Mouse (Mus musculus): ENCODE measurements around the gene Rd3l. TPM values are rescaled to one million over a fixed set of nuclear protein-coding genes. Genes with fewer than 3 reads are reported as not detected.
A peak's percentile ranks its signal among the peaks of the same experiment; 100 is the strongest.

Gene Rd3l
- polyA plus RNA-seq, 1 experiment from 2014 or later, result not detected

- Histone ChIP-seq H3K27me3 (ENCODE audit: insufficient read depth, low read length) (no peaks in the 10 kb centered on the region), H3K4me2 (replicated peaks; ENCODE audit: low read depth, low read length) (no peak within 1 kb of the TSS), H3K9me3 (ENCODE audit: low read length) (no peaks in the 10 kb centered on the region), H3K4me1 (ENCODE audit: insufficient read depth, low read length) (peaks cover under 1% of the 10 kb centered on the region; the same call in 1 of the 2 replicates), H3K36me3 (ENCODE audit: insufficient read depth, low read length) (no peaks in the 10 kb centered on the region), H3K4me3 (ENCODE audit: low read length) (no peak within 1 kb of the TSS), H3K27ac (ENCODE audit: low read length) (no peak within 1 kb of the TSS), H3K9ac (replicated peaks; ENCODE audit: low read length) (no peak within 1 kb of the TSS)
- ATAC-seq (ENCODE audit: low FRiP score, low TSS enrichment), result no peak
- 83% methylated on average over 18 of the region's 18 CpGs for WGBS
Observed at GRCm38 (mm10) chr12:111971231-111971686, 9.9 kb downstream of the Rd3l start, which contains the start of gene Tdrd9. Gene Tdrd9 (plus strand): TSS chr12:111971559.

- H3K4me3 ChIP-seq (ENCODE audit: low read length), result no peak overlapping the region
- no peak overlapping the region for H3K9ac ChIP-seq (replicated peaks; ENCODE audit: low read length)
- 79% methylated on average over 4 of the region's 4 CpGs for WGBS
- peaks cover 12% of the 10 kb centered on the region for H3K4me1 ChIP-seq (ENCODE audit: insufficient read depth, low read length)
- ATAC-seq (ENCODE audit: low FRiP score, low TSS enrichment), result no peak
- no peak overlapping the region for H3K4me2 ChIP-seq (replicated peaks; ENCODE audit: low read depth, low read length)
- no peaks in the 10 kb centered on the region for H3K36me3 ChIP-seq (ENCODE audit: insufficient read depth, low read length)
- H3K27me3 ChIP-seq (ENCODE audit: insufficient read depth, low read length), result no peaks in the 10 kb centered on the region
- no peak overlapping the region for H3K27ac ChIP-seq (ENCODE audit: low read length)
- H3K9me3 ChIP-seq (ENCODE audit: low read length), result no peaks in the 10 kb centered on the region
Observed at GRCm38 (mm10) chr12:111970085-111970484, 11.0 kb downstream of the Rd3l start.

- H3K36me3 ChIP-seq (ENCODE audit: insufficient read depth, low read length), result peaks cover 13% of the 10 kb centered on the region
- peak within 1 kb of the TSS; percentile 70; the same call in 1 of the 2 replicates for H3K27ac ChIP-seq (ENCODE audit: low read length)
- no peaks in the 10 kb centered on the region for H3K27me3 ChIP-seq (ENCODE audit: insufficient read depth, low read length)
- H3K4me1 ChIP-seq (ENCODE audit: insufficient read depth, low read length), result peaks cover 12% of the 10 kb centered on the region
- peak within 1 kb of the TSS; percentile 96 for H3K9ac ChIP-seq (replicated peaks; ENCODE audit: low read length)
- H3K9me3 ChIP-seq (ENCODE audit: low read length), result no peaks in the 10 kb centered on the region
- ATAC-seq (ENCODE audit: low FRiP score, low TSS enrichment), result peak; percentile 93
- H3K4me3 ChIP-seq (ENCODE audit: low read length), result peak within 1 kb of the TSS; percentile 94
- peak within 1 kb of the TSS; percentile 84 for H3K4me2 ChIP-seq (replicated peaks; ENCODE audit: low read depth, low read length)
- WGBS, result 0% methylated on average over 37 of the region's 37 CpGs
Observed at GRCm38 (mm10) chr12:111966683-111967173, 14.4 kb downstream of the Rd3l start, which contains the start of gene Atp5mpl. Gene Atp5mpl (minus strand): TSS chr12:111966977.

GRCm38 (mm10) chr12:111963339-111963738 is 17.8 kb downstream of the Rd3l start:
- H3K9me3 ChIP-seq (ENCODE audit: low read length), result no peaks in the 10 kb centered on the region
- peaks cover 40% of the 10 kb centered on the region for H3K36me3 ChIP-seq (ENCODE audit: insufficient read depth, low read length)
- peaks cover 12% of the 10 kb centered on the region for H3K4me1 ChIP-seq (ENCODE audit: insufficient read depth, low read length)
- H3K4me3 ChIP-seq (ENCODE audit: low read length), result no peak overlapping the region
- ATAC-seq (ENCODE audit: low FRiP score, low TSS enrichment), result no peak
- no peak overlapping the region for H3K4me2 ChIP-seq (replicated peaks; ENCODE audit: low read depth, low read length)
- WGBS, result 74% methylated on average over 5 of the region's 5 CpGs
- no peak overlapping the region for H3K27ac ChIP-seq (ENCODE audit: low read length)
- H3K9ac ChIP-seq (replicated peaks; ENCODE audit: low read length), result no peak overlapping the region
- H3K27me3 ChIP-seq (ENCODE audit: insufficient read depth, low read length), result no peaks in the 10 kb centered on the region

GRCm38 (mm10) chr12:111958101-111958865 is 22.8 kb downstream of the Rd3l start:
- no peaks in the 10 kb centered on the region for H3K4me1 ChIP-seq (ENCODE audit: insufficient read depth, low read length)
- H3K9ac ChIP-seq (replicated peaks; ENCODE audit: low read length), result no peak overlapping the region
- peak; percentile 78 for ATAC-seq (ENCODE audit: low FRiP score, low TSS enrichment)
- no peaks in the 10 kb centered on the region for H3K27me3 ChIP-seq (ENCODE audit: insufficient read depth, low read length)
- 35% methylated on average over 9 of the region's 9 CpGs for WGBS
- H3K27ac ChIP-seq (ENCODE audit: low read length), result no peak overlapping the region
- no peaks in the 10 kb centered on the region for H3K9me3 ChIP-seq (ENCODE audit: low read length)
- H3K4me2 ChIP-seq (replicated peaks; ENCODE audit: low read depth, low read length), result no peak overlapping the region
- no peak overlapping the region for H3K4me3 ChIP-seq (ENCODE audit: low read length)
- H3K36me3 ChIP-seq (ENCODE audit: insufficient read depth, low read length), result peaks cover 36% of the 10 kb centered on the region

- 69% methylated on average over 5 of the region's 5 CpGs for WGBS
- H3K36me3 ChIP-seq (ENCODE audit: insufficient read depth, low read length), result peaks cover 20% of the 10 kb centered on the region
- H3K4me2 ChIP-seq (replicated peaks; ENCODE audit: low read depth, low read length), result no peak overlapping the region
- no peak overlapping the region for H3K27ac ChIP-seq (ENCODE audit: low read length)
- no peak overlapping the region for H3K4me3 ChIP-seq (ENCODE audit: low read length)
- no peaks in the 10 kb centered on the region for H3K27me3 ChIP-seq (ENCODE audit: insufficient read depth, low read length)
- ATAC-seq (ENCODE audit: low FRiP score, low TSS enrichment), result no peak
- H3K9ac ChIP-seq (replicated peaks; ENCODE audit: low read length), result no peak overlapping the region
- peaks cover 12% of the 10 kb centered on the region for H3K4me1 ChIP-seq (ENCODE audit: insufficient read depth, low read length)
- H3K9me3 ChIP-seq (ENCODE audit: low read length), result no peaks in the 10 kb centered on the region
Observed at GRCm38 (mm10) chr12:111956173-111956572, 24.9 kb downstream of the Rd3l start.

- no peak overlapping the region for H3K9ac ChIP-seq (replicated peaks; ENCODE audit: low read length)
- 32% methylated on average over 5 of the region's 5 CpGs for WGBS
- H3K4me1 ChIP-seq (ENCODE audit: insufficient read depth, low read length), result peaks cover 15% of the 10 kb centered on the region
- H3K4me2 ChIP-seq (replicated peaks; ENCODE audit: low read depth, low read length), result no peak overlapping the region
- peak; percentile 70 for ATAC-seq (ENCODE audit: low FRiP score, low TSS enrichment)
- H3K9me3 ChIP-seq (ENCODE audit: low read length), result no peaks in the 10 kb centered on the region
- peak overlapping the region; percentile 22 for H3K27ac ChIP-seq (ENCODE audit: low read length)
- H3K27me3 ChIP-seq (ENCODE audit: insufficient read depth, low read length), result no peaks in the 10 kb centered on the region
- H3K36me3 ChIP-seq (ENCODE audit: insufficient read depth, low read length), result no peaks in the 10 kb centered on the region
- H3K4me3 ChIP-seq (ENCODE audit: low read length), result no peak overlapping the region
Observed at GRCm38 (mm10) chr12:111951701-111952100, 29.4 kb downstream of the Rd3l start.

- no peak overlapping the region for H3K9ac ChIP-seq (replicated peaks; ENCODE audit: low read length)
- no peak overlapping the region for H3K4me2 ChIP-seq (replicated peaks; ENCODE audit: low read depth, low read length)
- no peaks in the 10 kb centered on the region for H3K9me3 ChIP-seq (ENCODE audit: low read length)
- ATAC-seq (ENCODE audit: low FRiP score, low TSS enrichment), result no peak
- H3K4me1 ChIP-seq (ENCODE audit: insufficient read depth, low read length), result peaks cover 24% of the 10 kb centered on the region
- 72% methylated on average over 5 of the region's 5 CpGs for WGBS
- no peak overlapping the region for H3K27ac ChIP-seq (ENCODE audit: low read length)
- H3K4me3 ChIP-seq (ENCODE audit: low read length), result no peak overlapping the region
- no peaks in the 10 kb centered on the region for H3K27me3 ChIP-seq (ENCODE audit: insufficient read depth, low read length)
- no peaks in the 10 kb centered on the region for H3K36me3 ChIP-seq (ENCODE audit: insufficient read depth, low read length)
Observed at GRCm38 (mm10) chr12:111950486-111950885, 30.6 kb downstream of the Rd3l start.

- Histone ChIP-seq H3K4me3 (ENCODE audit: low read length) (no peak overlapping the region), H3K4me2 (replicated peaks; ENCODE audit: low read depth, low read length) (no peak overlapping the region), H3K9me3 (ENCODE audit: low read length) (no peaks in the 10 kb centered on the region), H3K27me3 (ENCODE audit: insufficient read depth, low read length) (no peaks in the 10 kb centered on the region), H3K27ac (ENCODE audit: low read length) (peak overlapping the region; percentile 75; the same call in 1 of the 2 replicates), H3K4me1 (ENCODE audit: insufficient read depth, low read length) (peaks cover 33% of the 10 kb centered on the region), H3K9ac (replicated peaks; ENCODE audit: low read length) (0 out of 2 replicates have a peak overlapping the region, but pooled peaks have one; percentile 15), H3K36me3 (ENCODE audit: insufficient read depth, low read length) (no peaks in the 10 kb centered on the region)
- ATAC-seq (ENCODE audit: low FRiP score, low TSS enrichment), result peak; percentile 55
- WGBS, result 47% methylated on average over 2 of the region's 2 CpGs
Observed at GRCm38 (mm10) chr12:111946716-111947115, 34.4 kb downstream of the Rd3l start.
